Mouse (Mus musculus): ENCODE results near the gene Capn7.

Gene Capn7

GRCm38 (mm10) chr14:31336369-31337155 is at the start of gene Capn7:
Gene Capn7, plus strand, starts transcription at chr14:31336638.
- peak; percentile 99 for DNase-seq (ENCODE audit: low read depth, low spot score)

GRCm38 (mm10) chr14:31313192-31313591 is 23.2 kb upstream of the Capn7 start:
- no peak for DNase-seq (ENCODE audit: low read depth, low spot score)

GRCm38 (mm10) chr14:31316613-31317012 is 19.8 kb upstream of the Capn7 start:
- DNase-seq (ENCODE audit: low read depth, low spot score), result no peak

GRCm38 (mm10) chr14:31317754-31318153 is 18.7 kb upstream of the Capn7 start:
- DNase-seq (ENCODE audit: low read depth, low spot score), result no peak

- DNase-seq (ENCODE audit: low read depth, low spot score), result no peak
Measured at GRCm38 (mm10) chr14:31319546-31319945, 16.9 kb upstream of the Capn7 start.

- DNase-seq (ENCODE audit: low read depth, low spot score), result no peak
Measured at GRCm38 (mm10) chr14:31321181-31321580, 15.3 kb upstream of the Capn7 start.

- DNase-seq (ENCODE audit: low read depth, low spot score), result no peak
Measured at GRCm38 (mm10) chr14:31322191-31322590, 14.2 kb upstream of the Capn7 start.

GRCm38 (mm10) chr14:31323189-31323588 is 13.2 kb upstream of the Capn7 start:
- no peak for DNase-seq (ENCODE audit: low read depth, low spot score)

- DNase-seq (ENCODE audit: low read depth, low spot score), result no peak
Measured at GRCm38 (mm10) chr14:31323849-31324792, 12.3 kb upstream of the Capn7 start, which contains the start of gene Dnah1. Gene Dnah1, minus strand, starts transcription at chr14:31323896.

- DNase-seq (ENCODE audit: low read depth, low spot score), result no peak
Measured at GRCm38 (mm10) chr14:31324851-31325250, 11.6 kb upstream of the Capn7 start.

- DNase-seq (ENCODE audit: low read depth, low spot score), result no peak
Measured at GRCm38 (mm10) chr14:31325551-31325950, 10.9 kb upstream of the Capn7 start.

- DNase-seq (ENCODE audit: low read depth, low spot score), result no peak
Measured at GRCm38 (mm10) chr14:31326770-31327169, 9.7 kb upstream of the Capn7 start.

- no peak for DNase-seq (ENCODE audit: low read depth, low spot score)
Measured at GRCm38 (mm10) chr14:31327196-31327595, 9.2 kb upstream of the Capn7 start.

GRCm38 (mm10) chr14:31327681-31328080 is 8.8 kb upstream of the Capn7 start:
- DNase-seq (ENCODE audit: low read depth, low spot score), result no peak

GRCm38 (mm10) chr14:31329741-31330140 is 6.7 kb upstream of the Capn7 start:
- no peak for DNase-seq (ENCODE audit: low read depth, low spot score)

GRCm38 (mm10) chr14:31330957-31331356 is 5.5 kb upstream of the Capn7 start:
- no peak for DNase-seq (ENCODE audit: low read depth, low spot score)

GRCm38 (mm10) chr14:31335765-31336164 is 673 bp upstream of the Capn7 start:
- no peak for DNase-seq (ENCODE audit: low read depth, low spot score)

- no peak for DNase-seq (ENCODE audit: low read depth, low spot score)
Measured at GRCm38 (mm10) chr14:31337406-31337805, 968 bp downstream of the Capn7 start.

GRCm38 (mm10) chr14:31337947-31338346 is 1.5 kb downstream of the Capn7 start:
- DNase-seq (ENCODE audit: low read depth, low spot score), result no peak

GRCm38 (mm10) chr14:31343241-31343640 is 6.8 kb downstream of the Capn7 start:
- no peak for DNase-seq (ENCODE audit: low read depth, low spot score)

GRCm38 (mm10) chr14:31345367-31345766 is 8.9 kb downstream of the Capn7 start:
- no peak for DNase-seq (ENCODE audit: low read depth, low spot score)

GRCm38 (mm10) chr14:31362236-31362635 is 25.8 kb downstream of the Capn7 start:
- no peak for DNase-seq (ENCODE audit: low read depth, low spot score)
